Mouse (Mus musculus) lung, postnatal 14 days (tissue): ENCODE measurements around the gene Tsacc.
"Not testable (repeated sequence)": the region's sequence is repeated elsewhere in the genome, so short reads cannot be mapped to it uniquely, and the experiment has no call there.

Experiments
- DNase-seq: peaks from one replicate; pipeline ENCODE4 v3.0.0; 2021

Gene Tsacc

DNA sequence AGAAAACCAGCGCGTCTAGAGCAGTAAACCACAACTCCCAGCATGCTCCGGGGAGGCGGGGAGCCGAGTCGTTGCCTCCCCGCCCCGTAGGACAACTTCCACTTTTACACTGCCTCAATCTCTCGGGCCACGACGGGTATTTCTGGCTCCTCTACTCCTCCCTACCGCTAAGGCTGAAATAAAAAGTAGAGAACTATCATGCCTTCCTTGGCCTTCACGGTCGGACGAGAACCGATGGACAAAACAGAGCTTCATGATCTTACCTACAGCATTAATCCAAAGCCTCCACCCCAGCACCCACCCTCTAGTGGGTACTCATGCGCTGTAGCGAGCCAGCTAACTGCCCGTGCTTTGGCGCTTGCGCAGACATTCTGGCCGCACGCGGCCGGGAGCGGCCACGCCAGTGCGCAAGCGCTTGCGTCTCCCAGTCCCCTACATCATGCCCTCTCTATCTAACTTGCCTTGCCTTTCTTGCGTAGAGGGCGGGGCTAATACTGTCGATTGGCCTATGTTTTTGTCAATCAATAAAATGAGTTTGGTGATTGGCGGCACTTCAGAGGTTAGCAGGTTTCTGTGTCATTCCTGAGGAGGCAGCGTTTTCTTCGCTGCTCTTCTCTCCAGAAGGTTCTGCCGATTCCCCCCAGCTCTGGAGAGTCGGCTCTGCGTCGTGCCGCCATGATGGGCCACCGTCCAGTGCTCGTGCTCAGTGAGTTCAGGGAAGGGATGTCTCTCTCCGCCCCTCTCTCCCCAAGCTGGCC is at the start of gene Tsacc, which contains the start of gene Cct3:
Tsacc (minus strand) TSS at position 439 of the 758 bp plus-strand sequence.
Cct3 (plus strand) TSS at position 556 of the 758 bp plus-strand sequence.
- peak; percentile 97 for DNase-seq

DNA sequence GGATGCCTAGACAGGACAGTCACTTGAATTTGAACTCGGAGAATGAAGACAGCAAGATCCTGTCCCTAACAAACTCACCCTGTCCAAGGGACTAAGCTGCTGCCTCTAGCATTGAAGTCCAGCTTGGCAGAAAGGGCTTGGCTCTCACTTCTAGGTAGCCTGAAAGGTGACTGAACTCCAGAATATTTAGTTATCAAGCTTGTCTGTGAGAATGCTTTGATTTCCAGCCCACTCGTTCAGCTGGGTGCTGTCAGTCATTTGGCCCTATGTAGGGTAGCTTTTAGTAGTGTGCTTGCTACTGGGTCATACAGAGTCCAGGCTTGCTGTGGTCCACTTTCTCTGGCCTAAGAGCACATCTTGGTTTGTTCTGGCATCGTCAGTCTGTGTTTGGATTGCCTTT is 42.2 kb upstream of the Tsacc start:
- DNase-seq: no peak

DNA sequence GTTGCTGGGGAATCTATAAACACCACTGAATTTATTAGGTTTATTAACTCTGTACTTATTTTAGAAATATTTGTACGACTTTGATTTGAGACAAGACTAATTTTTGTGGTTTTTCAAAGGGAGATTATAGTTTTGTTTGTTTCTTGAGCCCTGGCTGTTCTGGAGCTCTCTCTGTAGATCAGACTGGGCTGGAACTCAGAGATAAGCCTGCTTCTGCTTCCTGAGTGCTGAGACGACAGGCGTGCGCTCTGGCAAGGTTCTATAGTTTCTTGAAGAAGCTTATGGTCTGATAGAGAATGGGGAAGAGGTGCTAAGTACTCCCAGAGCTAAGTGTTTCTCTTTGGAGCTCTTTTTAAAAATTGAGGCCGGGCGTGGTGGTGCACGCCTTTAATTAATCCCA is 41.5 kb upstream of the Tsacc start:
- no peak for DNase-seq

DNA sequence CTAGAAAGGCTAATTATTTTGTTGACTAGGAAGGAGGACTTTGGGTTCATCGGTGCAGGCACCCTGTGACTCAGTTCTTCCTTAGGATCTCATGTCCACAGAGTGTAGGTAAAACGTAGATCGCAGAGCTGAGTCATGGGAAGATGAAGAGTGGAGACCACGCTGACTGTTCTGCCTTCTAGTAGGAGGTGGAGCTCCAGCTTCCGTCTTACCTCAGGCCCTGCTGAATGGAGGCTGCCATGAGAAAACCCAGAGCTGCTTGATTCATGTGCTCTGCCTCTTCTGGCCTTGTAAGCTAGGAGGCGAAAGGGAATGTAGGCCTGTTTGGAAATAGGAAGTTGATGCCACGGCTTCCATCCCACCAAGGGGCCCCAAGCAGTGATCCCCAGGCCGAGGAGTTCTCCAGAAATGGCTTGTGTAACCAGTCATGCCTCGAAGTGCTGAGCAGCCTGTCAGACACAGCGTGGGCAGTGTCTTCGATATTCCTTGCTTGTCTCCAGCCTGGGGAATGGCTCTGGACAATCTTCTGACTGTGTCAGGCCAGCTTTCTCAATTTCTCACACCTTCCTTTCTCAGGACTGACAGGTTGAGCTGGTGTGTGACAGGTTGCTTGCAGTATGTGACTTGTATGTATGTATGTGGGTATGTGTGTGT is 40.7 kb upstream of the Tsacc start:
- DNase-seq: no peak

DNA sequence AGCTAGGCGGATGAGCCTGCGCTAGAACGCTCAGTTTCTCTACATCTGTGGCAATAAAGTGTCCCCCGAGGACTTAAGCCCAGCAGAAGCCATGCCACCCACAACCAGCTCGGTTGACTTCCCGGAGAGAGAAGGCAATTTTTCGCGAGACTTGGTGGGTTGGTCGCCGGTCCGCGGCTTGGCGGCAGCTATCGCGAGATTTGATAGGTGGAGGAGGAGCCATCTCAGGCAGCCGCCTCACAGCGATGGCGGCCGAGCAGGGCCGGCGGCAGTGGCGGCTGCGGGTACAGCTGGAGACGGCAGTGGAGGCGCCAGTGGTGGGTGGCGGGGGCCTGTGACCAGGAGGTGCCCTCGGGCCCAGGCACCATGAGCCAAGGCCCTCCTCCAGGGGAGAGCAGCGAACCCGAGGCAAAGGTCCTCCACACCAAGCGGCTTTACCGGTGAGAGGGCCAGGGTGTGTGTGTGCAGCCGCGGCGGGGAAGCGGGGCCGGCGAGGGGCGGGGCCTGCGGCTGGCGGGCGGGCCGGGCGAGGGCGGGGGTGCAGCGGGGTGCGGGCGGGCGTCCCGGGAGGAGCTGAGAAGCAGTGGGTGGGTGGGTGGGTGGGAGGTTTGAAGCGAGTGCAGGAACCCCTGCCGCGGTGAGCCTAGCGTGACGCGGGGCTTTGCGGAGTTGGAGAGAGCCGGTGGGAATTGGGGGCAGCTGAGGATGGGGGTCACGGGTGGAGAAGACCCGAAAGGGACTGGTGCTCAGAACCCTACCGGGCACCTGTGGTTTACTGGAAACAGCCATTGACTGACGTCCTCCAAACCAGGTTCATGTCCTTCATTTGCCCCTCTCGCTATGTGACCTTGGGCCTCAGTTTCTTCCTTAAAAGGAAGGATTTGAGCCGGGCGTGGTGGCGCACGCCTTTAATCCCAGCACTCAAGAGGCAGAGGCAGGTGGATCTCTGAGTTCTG is 39.5 kb upstream of the Tsacc start, which contains the start of the genes Tmem79 and Smg5:
Tmem79 (minus strand) TSS at position 91 of the 956 bp plus-strand sequence.
Smg5 (plus strand) TSS at position 203 of the 956 bp plus-strand sequence.
- DNase-seq: peak; percentile 97

DNA sequence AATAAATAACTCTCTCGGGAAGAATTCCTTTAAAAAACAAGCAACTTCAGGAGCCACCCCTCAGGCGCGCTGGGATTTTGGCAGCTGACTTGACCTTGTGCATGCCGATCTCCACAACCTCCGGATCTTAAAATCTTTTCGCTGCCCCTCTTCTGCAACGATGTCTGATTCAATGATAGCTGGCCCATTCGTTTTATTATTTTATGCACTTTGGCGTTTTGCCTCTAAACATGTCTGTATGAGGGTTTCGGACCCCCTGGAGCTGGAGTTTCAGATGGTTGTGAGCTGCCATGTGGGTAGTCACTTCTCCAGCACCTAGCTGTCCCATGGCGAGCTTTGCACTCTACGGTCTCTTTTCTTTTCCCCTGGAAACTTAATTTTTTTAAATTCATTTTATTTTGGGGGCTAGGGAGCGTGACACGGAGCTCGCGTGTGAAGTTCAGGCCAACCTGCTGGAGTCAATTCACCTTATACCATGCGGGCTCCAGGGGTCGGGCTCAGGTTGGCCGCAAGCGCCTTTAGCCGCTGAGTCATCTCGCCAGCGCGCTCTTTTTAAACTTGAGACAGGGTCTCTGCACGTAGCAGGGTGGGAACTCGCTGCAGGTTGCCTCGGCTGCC is 38.7 kb upstream of the Tsacc start:
- no peak for DNase-seq

DNA sequence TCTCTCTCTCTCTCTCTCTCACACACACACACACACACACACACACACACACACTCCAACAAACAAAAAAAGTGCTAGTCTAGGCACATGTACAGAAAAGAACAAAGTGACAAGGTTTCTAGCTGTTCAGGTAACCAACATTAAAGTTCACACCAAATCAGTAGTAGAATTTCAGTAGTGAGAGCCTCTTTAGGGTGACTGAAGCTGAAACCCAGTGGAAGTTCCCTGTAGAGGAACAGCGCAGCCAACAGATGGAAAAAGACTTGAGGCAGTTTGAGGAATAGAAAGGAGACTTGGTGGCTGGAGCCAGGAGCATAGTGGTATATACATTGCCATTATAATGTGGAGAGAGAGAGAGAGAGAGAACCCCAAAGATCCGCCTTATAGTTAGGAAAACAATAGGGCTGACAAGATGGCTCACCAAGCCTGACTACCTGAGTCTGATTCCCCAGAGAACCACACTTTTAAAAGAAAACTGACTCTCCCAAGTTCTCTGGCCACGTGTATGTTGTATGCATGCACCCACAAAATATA is 38.2 kb upstream of the Tsacc start:
- no peak for DNase-seq

DNA sequence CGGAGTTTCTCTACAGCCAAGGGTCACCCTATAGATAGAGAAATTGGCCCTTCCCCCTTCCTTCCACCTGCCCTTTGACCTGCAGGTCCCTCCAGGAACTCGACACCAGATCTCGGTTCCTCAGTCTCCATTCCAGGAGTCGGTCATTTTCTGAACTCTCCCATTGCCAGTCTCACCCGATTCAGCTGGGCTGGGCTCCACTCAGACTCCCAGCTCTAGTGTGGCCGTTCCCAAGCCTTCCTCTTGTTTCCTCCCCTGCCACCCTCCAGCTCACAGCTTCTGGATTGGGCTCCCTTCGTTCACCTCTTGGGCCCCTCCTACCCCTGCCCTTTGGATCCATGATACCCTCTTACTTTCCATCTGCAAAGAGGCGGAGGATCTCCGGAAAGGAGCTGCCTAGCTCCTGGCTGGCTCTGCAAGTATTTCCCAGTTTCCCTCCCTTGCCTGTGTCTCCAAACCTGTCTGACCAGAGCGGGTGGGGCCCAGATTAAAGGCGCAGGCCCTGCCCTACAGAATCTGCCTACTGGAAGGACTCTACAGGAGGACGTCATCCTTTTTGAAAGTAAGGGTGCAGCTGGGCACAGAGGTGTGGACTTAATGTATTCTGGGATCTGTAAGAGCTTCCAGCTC is 37.3 kb upstream of the Tsacc start:
- DNase-seq: peak; percentile 31

DNA sequence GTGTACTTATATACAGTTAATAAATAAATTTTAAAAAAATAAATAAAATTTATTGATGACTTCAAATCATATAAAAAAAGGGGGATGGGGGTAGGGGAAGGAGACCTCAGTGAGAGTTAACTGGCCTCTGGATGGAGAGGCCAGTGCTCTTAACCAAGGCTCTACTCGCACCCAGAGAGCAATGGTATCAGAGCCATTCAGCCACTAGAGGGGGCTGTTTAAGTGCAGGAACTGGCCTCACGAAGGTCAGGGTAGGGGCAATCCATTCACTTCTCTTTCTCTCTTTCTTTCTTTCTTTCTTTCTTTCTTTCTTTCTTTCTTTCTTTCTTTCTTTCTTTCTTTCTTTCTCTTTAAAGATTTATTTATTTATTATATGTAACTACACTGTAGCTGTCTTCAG is 34.5 kb upstream of the Tsacc start:
- peak; percentile 66 for DNase-seq

DNA sequence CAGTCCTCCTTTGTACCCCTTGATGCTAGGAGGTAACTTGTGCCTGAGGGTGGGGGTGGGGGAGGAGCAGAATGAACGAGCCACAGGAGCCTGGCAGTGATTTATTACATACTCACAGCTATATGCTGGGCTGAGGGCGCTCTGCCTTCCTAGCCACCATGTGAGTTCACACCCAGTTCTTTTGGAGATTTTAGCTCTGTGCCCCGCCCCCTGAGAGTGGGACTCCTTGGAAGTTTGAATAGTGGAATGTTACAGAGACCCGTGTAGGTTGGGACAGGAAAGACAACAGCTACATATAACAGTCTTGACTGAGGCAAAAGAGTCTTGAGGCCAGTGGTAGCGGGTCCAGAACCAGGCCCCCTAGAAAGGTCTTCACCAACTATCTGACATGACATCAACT is 32.2 kb upstream of the Tsacc start:
- DNase-seq: no peak

DNA sequence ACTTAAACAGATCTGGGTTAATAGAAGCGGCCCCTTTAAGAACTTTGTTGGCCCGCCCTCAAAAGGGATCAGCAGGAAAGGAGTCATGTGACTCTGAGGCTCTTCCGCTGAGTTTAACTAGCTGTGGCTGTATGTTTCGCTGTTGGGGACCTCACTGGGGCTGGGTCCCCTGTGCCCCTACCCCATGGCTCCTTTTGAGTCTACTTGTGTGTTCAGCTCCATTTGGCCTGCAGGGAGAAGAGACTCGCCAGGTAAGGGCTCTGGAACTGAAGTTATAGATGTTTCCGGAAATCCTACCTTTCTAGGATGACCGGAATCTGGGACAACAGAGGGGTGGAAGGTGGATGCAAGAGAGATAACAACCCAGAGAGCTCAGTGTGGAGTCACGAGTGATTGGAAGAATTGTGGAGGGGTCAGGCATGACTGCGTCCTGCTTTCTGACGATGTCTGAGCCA is 28.2 kb upstream of the Tsacc start, which contains the start of gene Glmp:
Glmp (plus strand) TSS at position 73 of the 455 bp plus-strand sequence.
- DNase-seq: peak; percentile 66

DNA sequence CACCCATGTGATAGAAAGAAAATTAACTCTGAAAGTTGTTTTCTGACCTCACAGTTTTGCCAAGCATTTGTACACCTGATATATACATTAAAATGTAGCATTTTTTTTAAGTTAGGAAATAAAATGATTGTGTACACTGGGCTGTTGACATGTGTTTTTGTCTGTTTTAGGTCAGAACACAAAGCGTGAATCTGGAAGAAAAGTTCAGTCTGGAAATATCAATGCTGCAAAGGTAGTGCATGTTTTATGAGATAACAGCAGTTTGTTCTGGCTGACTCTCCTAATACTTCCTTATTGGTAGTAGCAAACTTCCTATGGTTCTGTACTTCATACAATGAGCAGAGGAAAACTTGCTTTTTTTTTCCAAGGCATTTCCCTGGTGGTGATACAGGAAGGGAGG is 2.4 kb upstream of the Tsacc start:
- no peak for DNase-seq

DNA sequence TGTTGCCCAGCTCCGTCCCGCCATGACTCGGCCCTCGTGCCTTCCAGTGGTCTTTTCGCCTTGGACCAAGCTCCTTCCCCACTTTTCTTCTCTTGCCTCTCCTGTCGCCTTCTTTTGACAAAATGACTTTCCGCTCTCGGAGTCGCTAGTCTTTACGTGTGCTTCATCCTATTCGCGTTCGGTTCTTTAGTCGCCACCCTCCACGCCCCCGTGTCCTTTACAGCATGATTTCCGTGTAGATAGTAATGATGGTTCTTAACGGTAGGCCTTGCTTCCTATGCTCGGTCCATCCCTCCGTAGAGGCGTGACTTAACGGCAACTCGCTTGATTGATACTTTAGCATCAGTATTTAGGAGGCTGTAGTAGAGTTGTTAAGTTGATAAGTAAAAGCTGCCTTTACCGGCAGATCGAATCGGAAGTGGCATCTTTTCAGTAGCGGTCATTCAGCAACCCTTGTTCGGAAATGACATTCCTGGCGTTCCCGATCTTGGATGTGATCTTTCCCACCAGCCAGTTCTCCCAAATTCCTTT is 587 bp upstream of the Tsacc start:
- no peak for DNase-seq

DNA sequence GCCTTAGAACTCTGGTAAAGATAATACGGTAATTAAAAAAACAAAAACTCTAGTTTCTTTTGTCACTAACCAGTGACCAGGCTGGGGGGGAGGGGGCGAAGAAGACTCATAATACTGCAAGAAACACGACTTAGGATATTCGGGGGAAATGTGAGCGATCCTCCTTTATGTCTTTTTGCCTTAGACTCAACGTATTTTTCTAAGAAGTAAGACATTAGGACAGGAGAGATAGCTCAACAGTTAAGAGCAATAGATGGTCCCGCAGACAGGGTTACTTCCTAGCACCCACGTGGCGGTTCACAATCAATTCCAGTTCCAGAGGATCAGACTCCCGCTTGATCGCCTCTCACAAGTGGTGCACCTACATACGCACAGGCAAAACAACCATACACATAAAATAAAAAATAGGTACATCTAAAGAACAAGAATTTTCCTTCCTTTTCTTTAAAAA is 664 bp downstream of the Tsacc start:
- DNase-seq: no peak

DNA sequence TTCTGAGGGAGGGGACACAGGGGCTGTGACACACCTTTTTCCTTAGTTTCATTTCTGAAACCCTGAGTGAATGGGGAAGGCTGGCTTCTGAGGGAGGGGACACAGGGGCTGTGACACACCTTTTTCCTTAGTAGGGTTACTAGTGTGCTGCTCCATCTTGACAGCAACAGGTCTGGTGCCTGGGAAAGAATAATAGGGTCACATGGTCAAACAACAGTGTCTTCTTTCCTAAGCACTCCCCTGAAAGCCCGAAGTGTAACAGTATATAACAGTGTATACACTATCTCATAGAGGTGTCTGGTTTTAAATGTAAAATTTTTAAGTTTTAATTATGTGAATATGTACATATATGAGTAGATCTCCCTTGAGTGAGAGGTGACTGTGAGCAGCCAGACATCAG is 1.5 kb downstream of the Tsacc start:
- not testable (repeated sequence) for DNase-seq

DNA sequence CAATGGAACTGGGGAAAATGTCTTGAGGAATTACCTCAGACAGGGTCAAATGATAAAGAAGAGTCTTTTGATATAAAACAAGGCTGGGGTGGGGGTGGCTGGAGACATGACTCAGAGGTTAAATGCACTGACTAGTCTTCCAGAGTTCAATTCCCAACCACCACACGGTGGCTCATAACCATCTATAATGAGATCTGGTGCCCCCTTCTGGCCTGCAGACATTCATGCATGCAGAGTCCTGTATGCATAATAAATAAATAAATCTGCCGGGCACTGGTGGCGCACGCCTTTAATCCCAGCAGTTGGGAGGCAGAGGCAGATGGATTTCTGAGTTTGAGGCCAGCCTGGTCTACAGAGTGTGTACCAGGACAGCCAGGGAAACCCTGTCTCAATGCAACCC is 4.8 kb downstream of the Tsacc start:
- DNase-seq: peak; percentile 37

DNA sequence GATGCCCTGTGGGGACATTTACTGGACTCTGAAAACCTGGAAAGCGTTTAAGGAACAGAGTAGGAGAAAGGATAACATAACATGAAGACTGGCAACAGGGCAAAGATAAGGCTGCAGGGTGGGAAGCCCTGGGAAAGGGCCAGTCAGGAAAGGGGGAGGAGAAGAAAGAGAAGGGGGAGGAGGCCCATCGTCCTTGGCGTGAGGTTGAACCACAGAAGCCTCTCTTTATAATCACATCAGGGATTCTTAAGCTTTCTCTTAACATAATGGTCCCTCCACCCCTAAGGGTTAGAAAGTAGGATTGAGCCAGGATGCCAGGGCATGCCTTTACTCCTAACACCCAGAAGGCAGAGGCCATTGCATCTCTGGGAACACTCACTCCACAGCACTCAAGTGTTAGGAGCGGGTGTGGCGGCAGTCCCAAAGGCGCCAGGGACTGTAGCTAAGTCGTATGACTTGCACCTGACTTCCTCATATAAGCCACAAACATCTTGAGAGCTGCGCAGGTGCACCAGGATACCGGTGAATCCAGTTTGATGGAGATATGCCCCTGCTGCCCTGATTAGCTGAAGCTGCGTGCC is 8.6 kb downstream of the Tsacc start:
- peak; percentile 7 for DNase-seq

DNA sequence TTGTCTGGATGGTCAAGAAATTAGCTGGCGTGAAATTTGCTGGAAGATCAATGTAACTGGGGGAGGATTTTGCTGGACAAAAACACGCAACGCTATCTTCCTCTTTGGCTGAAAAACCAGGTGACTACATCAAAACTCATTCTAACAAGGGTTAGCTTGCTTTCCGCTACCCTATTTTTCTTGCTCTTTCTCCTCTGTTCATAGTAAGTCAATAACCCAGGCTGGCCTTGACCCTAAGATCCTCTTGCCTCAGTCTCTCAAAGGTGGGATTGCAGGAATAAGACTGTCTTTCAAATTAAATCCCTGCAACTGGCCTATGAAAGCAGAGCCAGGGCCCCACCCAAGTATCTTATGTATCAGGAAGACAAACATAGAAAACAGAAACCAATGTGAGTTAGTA is 9.7 kb downstream of the Tsacc start, which contains the start of gene Gm38392:
Gm38392 (minus strand) TSS at position 101 of the 400 bp plus-strand sequence.
- DNase-seq: no peak

DNA sequence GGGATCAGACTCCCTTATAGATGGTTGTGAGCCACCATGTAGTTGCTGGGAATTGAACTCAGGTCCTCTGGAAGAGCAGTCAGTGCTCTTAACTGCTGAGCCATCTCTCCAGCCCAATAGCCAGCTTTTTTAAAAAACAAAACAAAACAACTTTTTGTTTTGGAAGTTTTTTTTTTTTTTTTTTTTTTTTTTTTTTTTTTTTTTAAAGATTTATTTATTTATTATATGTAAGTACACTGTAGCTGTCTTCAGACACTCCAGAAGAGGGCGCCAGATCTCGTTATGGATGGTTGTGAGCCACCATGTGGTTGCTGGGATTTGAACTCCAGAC is 11.3 kb downstream of the Tsacc start:
- DNase-seq: not testable (repeated sequence)

DNA sequence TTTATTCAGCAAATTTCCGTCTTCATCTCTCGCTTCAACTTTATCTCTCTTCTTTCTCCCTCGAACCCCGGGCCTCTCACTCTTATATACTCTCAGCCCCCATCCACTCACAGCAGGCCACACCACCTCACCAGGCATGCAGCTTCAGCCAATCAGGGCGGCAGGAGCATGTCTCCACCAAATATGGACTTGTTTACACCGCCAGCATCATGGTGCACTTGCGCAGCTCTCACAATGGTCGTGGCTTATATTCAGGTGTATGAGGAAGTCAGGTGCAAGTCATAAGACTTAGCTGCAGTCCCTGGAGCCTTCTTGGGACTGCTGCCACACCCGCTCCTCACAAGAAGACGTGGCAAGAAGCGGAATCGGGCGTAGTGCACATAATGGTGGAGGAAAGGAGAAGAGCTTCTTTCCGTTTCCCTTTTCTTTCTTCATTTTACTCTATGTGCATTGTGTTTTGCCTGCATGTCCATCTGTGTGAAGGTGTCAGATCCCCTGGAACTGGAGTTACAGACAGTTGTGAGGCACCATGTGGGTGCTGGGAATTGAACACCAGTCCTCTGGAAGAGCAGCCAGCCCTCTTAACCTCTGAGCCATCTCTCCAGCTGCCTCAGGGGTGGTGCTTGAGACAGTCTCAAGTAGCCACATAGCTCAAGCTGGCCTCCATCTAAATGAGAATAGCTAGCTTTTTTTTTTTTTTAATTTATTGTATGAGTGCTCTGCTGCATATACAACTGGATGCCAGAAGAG is 11.8 kb downstream of the Tsacc start:
- DNase-seq: not testable (repeated sequence)
